17 mouse cellular contexts compared by ENCODE assay signal in genomic region chr12:72682511-72683282, GRCm38 (mm10). TPM values are rescaled to one million over a fixed set of nuclear protein-coding genes. Genes with fewer than 3 reads are reported as not detected.
A peak's percentile ranks its signal among the peaks of the same experiment; 100 is the strongest.
DNase-seq lines count a peak whose midpoint lies in the region; ATAC-seq and TF ChIP-seq lines count a peak whose summit lies in the region.
"Had no signal": no experiment of that assay in that cellular context is flagged by ENCODE, and none has a peak within 500 bp of the region (broad histone marks: within the 10 kb centered on the region; RNA-seq: fewer than 3 reads in every experiment).

No protein-coding gene starts in this region.

- no peak overlapping the region for H3K4me2 ChIP-seq in heart, embryonic 13.5 days
- H3K4me2 ChIP-seq in liver, embryonic 14.5 days (ENCODE audit: low read depth), result peak overlapping the region; percentile 39
- H3K4me2 ChIP-seq in midbrain, embryonic 16.5 days (ENCODE audit: low read length), result no peak overlapping the region
- H3K4me2 ChIP-seq: embryonic facial prominence, embryonic 12.5 days had no signal

- no peak for TF ChIP-seq CTCF in liver, embryonic 14.5 days (IDR thresholded peaks at IDR 0.05; ENCODE audit: low read depth)

- peaks cover 17% of the 10 kb centered on the region for H3K4me1 ChIP-seq in heart, embryonic 13.5 days
- peaks cover 2 to 7% of the 10 kb centered on the region in 2 experiments; a peak in 3 of 4 replicates for H3K4me1 ChIP-seq in liver, embryonic 14.5 days (replicated peaks; ENCODE audit: control insufficient read depth in 2 of 2, insufficient read depth in 2 of 2, low read length in 1 of 2)
- no peaks in the 10 kb centered on the region for H3K4me1 ChIP-seq in midbrain, embryonic 16.5 days (ENCODE audit: control insufficient read depth, insufficient read depth, low read length)
- H3K4me1 ChIP-seq: embryonic facial prominence, embryonic 12.5 days had no signal

- TF ChIP-seq EP300 in liver, embryonic 14.5 days (IDR thresholded peaks at IDR 0.05; ENCODE audit: low read depth), result 0 out of 2 replicates have a peak, but pooled peaks have one; percentile 23

- WGBS in heart, embryonic 13.5 days, result 23% methylated on average over 8 of the region's 8 CpGs
- WGBS in liver, embryonic 14.5 days (ENCODE audit: insufficient replicate concordance), result 26% methylated on average over 8 of the region's 8 CpGs
- WGBS in midbrain, embryonic 16.5 days, result 53% methylated on average over 8 of the region's 8 CpGs

- no peak overlapping the region for H3K9ac ChIP-seq in heart, embryonic 13.5 days
- H3K9ac ChIP-seq in liver, embryonic 14.5 days (replicated peaks), result no peak overlapping the region
- no peak overlapping the region for H3K9ac ChIP-seq in midbrain, embryonic 16.5 days (ENCODE audit: low read depth, low read length)
- H3K9ac ChIP-seq: embryonic facial prominence, embryonic 12.5 days had no signal

- no peaks in the 10 kb centered on the region for H3K27me3 ChIP-seq in heart, embryonic 13.5 days (replicated peaks)
- no peaks in the 10 kb centered on the region for H3K27me3 ChIP-seq in liver, embryonic 14.5 days (ENCODE audit: control insufficient read depth, insufficient read depth, low read length)
- H3K27me3 ChIP-seq in midbrain, embryonic 16.5 days (ENCODE audit: control insufficient read depth, insufficient read depth, low read depth, low read length), result no peaks in the 10 kb centered on the region
- H3K27me3 ChIP-seq: embryonic facial prominence, embryonic 12.5 days had no signal

- no peak overlapping the region for H3K4me3 ChIP-seq in heart, embryonic 13.5 days
- H3K4me3 ChIP-seq in liver, embryonic 14.5 days (ENCODE audit: insufficient read depth in 1 of 2, low read depth in 2 of 2, low read length in 2 of 2), result no peak overlapping the region
- H3K4me3 ChIP-seq in midbrain, embryonic 16.5 days (ENCODE audit: low read depth, low read length), result no peak overlapping the region
- H3K4me3 ChIP-seq: embryonic facial prominence, embryonic 12.5 days; layer of hippocampus, adult 2 months had no signal

- H3K27ac ChIP-seq in heart, embryonic 13.5 days (replicated peaks), result peak overlapping the region; percentile 57
- H3K27ac ChIP-seq in liver, embryonic 14.5 days, result no peak overlapping the region; the same call in 1 of the 2 replicates
- no peak overlapping the region for H3K27ac ChIP-seq in midbrain, embryonic 16.5 days (ENCODE audit: low read length)
- H3K27ac ChIP-seq: embryonic facial prominence, embryonic 12.5 days; layer of hippocampus, adult 2 months had no signal

- no peaks in the 10 kb centered on the region for H3K36me3 ChIP-seq in heart, embryonic 13.5 days
- H3K36me3 ChIP-seq in liver, embryonic 14.5 days (replicated peaks; ENCODE audit: control insufficient read depth, insufficient read depth, low read depth), result no peaks in the 10 kb centered on the region
- H3K36me3 ChIP-seq in midbrain, embryonic 16.5 days (ENCODE audit: control insufficient read depth, insufficient read depth, low read length), result no peaks in the 10 kb centered on the region
- H3K36me3 ChIP-seq: embryonic facial prominence, embryonic 12.5 days had no signal

- no peak for ATAC-seq in heart, embryonic 13.5 days (ENCODE audit: extremely low read depth, insufficient number of reproducible peaks, low FRiP score, low TSS enrichment)
- peak; percentile 83 for ATAC-seq in common myeloid progenitor, adult 5-6 weeks (replicated peaks; ENCODE audit: low read depth, poor library complexity, severe bottlenecking)
- ATAC-seq in liver, embryonic 14.5 days (ENCODE audit: insufficient read depth), result peak; percentile 88
- ATAC-seq in midbrain, embryonic 16.5 days, result no peak

- H3K9me3 ChIP-seq in heart, embryonic 13.5 days, result no peaks in the 10 kb centered on the region
- no peaks in the 10 kb centered on the region for H3K9me3 ChIP-seq in liver, embryonic 14.5 days (ENCODE audit: control insufficient read depth, low read length)
- no peaks in the 10 kb centered on the region for H3K9me3 ChIP-seq in midbrain, embryonic 16.5 days (replicated peaks; ENCODE audit: control insufficient read depth, low read length, poor library complexity, severe bottlenecking)
- H3K9me3 ChIP-seq: embryonic facial prominence, embryonic 12.5 days had no signal

- DNase-seq in heart, adult 9 months (ENCODE audit: low spot score in 2 of 2), result no peak
- no peak for DNase-seq in liver, embryonic 14.5 days (ENCODE audit: low read depth in 3 of 3, low spot score in 3 of 3)
- peak; percentile 45 for DNase-seq in testis, postnatal 10 days (ENCODE audit: low spot score)
- DNase-seq in T-cell, adult 2 months (ENCODE audit: low spot score), result no peak
- DNase-seq: adrenal gland, adult 2 months; cerebellum, adult 9-10 months; right cerebral cortex, postnatal 14 days had no signal

RNA-seq across cellular contexts. Expression of gene Dhrs7, which starts 18.0 kb away (rescaled TPM):
- 53.1 and 58.7 TPM in 2 replicates for polyA plus RNA-seq in heart, embryonic 13.5 days (2015; fragmentation: Nextera tagmentation; extraction: Ambion mirVana)
- total RNA-seq in common myeloid progenitor, adult 5-6 weeks (2017), result 23.2 and 29.0 TPM in 2 replicates
- polyA plus RNA-seq in liver, embryonic 14.5 days (2012; rRNA removed), result 4.3 and 8.1 TPM in 2 replicates
- 15.5 and 17.0 TPM in 2 replicates for polyA plus RNA-seq in liver, embryonic 14.5 days (2014; fragmentation: Nextera tagmentation; extraction: Ambion mirVana)
- polyA plus RNA-seq in midbrain, embryonic 16.5 days (2015; fragmentation: Nextera tagmentation; extraction: Ambion mirVana), result 12.3 and 16.6 TPM in 2 replicates

RNA-seq across cellular contexts. Expression of gene Gm4756, which starts 33.2 kb away (rescaled TPM):
- polyA plus RNA-seq in heart, embryonic 13.5 days (2015; fragmentation: Nextera tagmentation; extraction: Ambion mirVana), result not detected in 2 replicates
- total RNA-seq in common myeloid progenitor, adult 5-6 weeks (2017), result not detected in 2 replicates
- polyA plus RNA-seq in liver, embryonic 14.5 days (2012; rRNA removed), result 0.06 and 0.10 TPM in 2 replicates
- polyA plus RNA-seq in liver, embryonic 14.5 days (2014; fragmentation: Nextera tagmentation; extraction: Ambion mirVana), result 0.08 and 0.18 TPM in 2 replicates
- not detected in 2 replicates for polyA plus RNA-seq in midbrain, embryonic 16.5 days (2015; fragmentation: Nextera tagmentation; extraction: Ambion mirVana)
- total RNA-seq: gastrocnemius, postnatal 4 days; layer of hippocampus, adult 2 months; left cerebral cortex, postnatal 10 days; neutrophil, adult 5-6 weeks had no signal
- polyA plus RNA-seq: embryonic facial prominence, embryonic 12.5 days; kidney, embryonic 14.5 days; thymus, postnatal 0 days had no signal

Comparison
In these comparisons a context has a peak if more than half of its experiments do, and no peak if none do; other contexts are left out.
1. ATAC-seq: peak in common myeloid progenitor, adult 5-6 weeks (single experiment) and liver, embryonic 14.5 days (single experiment); none in heart, embryonic 13.5 days (single experiment) and midbrain, embryonic 16.5 days (single experiment).